Mouse (Mus musculus) R1 (cell line): ENCODE data around the gene Zfp940.

ENCODE experiments used
- DNase-seq: peaks from one replicate; pipeline ENCODE4 v3.0.0-alpha.2; 2018; ENCODE audit warnings: low read depth, low spot score

The Zfp940 gene

GRCm38 (mm10) chr7:29853219-29853842, at the start of gene Zfp940:
Zfp940 (minus strand) TSS chr7:29853669.
- peak; percentile 90 for DNase-seq

DNA sequence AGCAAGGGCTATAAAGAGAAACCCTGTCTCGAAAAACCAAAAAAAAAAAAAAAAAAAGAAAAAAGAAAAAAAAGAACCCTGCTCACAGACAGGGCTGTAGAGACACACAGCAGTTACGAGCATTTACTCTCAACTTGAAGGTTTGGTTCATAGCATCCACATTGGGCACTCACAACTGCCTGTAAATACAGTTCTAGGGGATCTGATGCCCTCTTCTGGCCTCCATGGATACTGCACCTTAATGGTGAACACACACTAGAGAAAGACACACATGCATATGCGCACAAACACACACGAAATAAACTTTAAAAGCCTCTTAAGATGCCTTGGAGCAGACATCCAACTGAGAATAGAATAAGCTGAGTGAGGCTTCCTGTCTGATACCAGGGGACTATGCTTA, 44.9 kb upstream of the Zfp940 start:
- peak; percentile 73 for DNase-seq

DNA sequence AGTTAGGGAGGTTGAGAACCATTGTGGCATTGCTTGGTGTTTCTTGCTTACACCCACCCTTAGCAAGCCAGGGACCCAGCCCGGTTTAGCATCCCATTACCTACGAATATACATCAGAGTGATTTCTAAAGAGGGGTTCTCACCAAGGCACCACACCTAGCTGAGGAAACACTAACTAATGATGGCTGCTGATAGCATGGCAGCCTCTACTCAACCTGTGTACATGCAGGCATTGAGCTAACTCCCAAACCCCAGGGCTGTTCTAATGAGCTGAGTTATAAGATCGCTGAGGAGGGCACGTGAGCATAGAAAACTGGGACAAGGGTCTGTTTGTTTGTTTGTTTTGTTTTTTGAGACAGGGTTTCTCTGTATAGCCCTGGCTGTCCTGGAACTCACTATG, 39.3 kb upstream of the Zfp940 start:
- DNase-seq: no peak

GRCm38 (mm10) chr7:29890501-29890900, 37.0 kb upstream of the Zfp940 start:
- no peak for DNase-seq

- DNase-seq: no peak
These were observed 27.4 kb upstream of the Zfp940 start for GRCm38 (mm10) chr7:29880916-29881315.

DNA sequence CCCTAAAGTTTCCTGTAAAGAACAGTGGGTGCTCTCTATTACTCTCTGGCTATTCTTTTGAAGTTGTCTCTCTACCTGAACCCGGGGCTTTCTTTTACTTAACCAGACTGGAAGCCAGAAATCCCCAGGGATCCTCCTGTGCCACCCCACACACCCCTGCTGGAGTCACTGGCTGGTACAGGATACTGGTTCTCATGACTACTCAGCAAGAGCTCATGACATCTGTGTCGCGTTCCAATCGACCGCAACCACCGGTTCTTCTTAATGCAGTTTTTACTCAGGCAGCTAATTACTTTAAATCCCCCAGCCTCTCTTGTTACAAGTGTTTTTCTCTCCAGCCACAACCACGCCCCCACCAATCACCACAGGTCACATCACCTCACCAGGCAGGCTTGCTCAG, 26.6 kb upstream of the Zfp940 start:
- no peak for DNase-seq

GRCm38 (mm10) chr7:29877561-29877960, 24.1 kb upstream of the Zfp940 start:
- peak; percentile 73 for DNase-seq

DNA sequence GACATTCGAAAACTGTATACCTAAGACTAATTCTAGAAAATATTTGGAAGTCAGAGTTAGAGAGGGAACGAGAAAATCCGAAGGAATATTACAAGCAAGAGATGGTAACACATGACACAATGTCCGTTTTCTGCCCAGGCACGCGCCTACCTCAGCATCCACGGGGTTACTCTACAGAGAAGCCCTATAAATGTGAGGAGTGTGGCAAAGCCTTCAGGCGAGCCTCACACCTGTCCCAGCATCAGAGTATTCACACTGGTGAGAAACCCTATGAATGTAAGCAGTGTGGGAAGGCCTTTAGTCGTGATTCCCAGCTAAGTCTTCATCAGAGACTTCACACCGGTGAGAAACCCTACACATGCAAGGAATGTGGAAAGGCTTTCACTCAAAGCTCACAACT, 20.8 kb upstream of the Zfp940 start:
- DNase-seq: no peak

GRCm38 (mm10) chr7:29861660-29862059, 8.2 kb upstream of the Zfp940 start:
- DNase-seq: peak; percentile 80

DNA sequence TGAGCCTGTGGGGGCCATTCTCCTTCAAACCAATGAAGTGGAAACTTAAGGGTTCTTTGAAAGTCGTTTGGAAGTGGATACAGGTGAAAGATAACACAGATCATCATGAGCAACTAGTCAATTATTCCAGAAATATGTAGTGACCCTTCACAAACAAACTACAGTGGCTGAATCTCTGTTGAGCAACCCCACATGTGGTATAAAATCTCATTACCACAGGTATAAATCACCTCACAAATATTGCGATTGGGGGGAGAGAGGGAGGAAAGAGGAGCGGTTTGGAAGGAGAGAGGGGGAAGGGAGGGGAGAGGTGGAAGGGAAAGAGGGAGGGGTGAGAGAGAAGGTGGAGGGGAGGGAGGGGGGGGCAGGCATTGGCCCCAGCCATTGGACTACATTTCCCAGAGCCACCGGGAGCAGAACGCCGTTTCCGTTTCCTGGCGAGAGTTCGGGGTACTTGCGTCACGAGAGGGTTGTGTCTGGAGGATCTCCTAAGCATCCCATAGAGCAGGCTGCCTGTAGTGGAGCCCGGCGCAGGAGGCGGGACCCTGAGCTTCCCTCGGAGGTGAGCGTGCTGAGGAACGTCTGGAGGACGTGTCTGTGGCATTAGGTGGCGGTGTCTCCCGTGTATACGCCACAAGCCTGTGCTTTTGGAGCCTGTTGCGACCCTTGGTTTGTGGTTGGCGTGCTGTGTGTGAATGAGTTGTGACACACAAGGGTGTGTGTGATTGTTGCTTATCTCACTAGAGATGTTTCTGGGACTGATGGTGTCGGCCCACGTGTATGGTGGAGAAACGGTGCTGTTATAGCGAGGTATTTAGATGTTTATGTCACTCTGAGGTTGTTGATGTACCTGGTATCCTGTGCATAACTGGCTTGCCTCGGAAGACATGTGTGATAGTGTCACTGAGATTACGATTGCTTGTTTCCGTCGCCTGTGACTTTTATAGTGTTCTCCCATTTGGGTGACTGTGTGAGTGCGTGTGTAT, 6.4 kb upstream of the Zfp940 start, which contains the start of gene Zfp420:
Gene Zfp420 (plus strand): TSS at position 448 of the 986 bp plus-strand sequence.
- peak; percentile 97 for DNase-seq

DNA sequence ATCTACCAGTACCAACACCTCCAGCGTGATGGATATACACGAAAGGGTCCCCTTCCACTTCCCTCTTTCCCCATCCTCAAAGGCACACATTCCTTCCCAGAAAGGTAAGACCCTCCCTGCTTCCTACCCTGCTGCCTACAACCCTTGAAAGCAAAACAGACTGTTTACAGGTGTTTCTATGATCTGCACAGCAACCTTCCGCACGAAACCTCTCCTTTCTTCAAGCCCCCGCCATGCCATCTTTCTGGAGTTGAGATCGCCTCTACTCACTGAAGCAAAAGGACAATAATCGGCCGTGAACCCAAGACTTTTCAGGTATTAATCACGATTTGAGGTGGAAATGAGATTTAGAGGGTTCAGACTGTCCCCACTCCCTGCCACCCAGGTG, 644 bp downstream of the Zfp940 start:
- no peak for DNase-seq

DNA sequence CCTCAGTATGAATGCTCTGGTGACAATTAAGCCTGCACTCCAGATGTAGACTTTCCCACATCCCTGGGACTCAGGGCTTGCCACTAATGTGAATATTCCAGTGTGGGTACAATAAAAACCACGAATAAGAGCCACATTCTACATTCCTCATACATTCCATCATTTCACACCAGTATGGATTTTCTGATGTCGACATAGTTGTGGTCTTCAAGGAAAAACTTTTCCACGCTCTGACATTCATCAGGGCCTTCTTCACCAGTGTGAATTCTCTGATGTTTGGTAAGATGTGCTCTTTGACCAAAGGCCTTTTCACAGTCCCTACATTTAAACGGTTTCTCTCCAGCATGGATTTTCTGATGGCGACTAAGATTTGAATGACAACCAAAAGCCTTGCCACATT, 8.9 kb downstream of the Zfp940 start:
- no peak for DNase-seq

DNA sequence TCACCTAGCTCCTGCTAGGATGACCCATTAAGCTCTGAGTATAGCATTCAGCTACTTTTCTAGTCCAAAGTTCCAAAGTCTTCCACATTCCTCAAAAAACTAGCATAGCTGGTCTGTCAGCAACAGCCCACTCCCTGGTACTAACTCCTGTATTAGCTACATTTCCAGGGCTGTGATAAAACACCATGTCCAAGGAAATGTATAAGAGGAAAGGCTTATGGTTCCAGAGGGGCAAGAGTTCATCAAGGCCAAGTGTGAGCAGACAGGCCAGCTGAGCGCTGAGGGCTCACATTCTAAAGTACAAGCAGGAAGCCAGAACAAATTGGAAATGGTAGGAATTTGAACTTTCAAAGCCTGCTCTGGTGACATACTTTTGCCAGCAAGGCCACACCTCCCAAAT, 11.4 kb downstream of the Zfp940 start:
- DNase-seq: no peak

- no peak for DNase-seq
These were observed 14.2 kb downstream of the Zfp940 start for GRCm38 (mm10) chr7:29839256-29839655.

- DNase-seq: no peak
These were observed 16.7 kb downstream of the Zfp940 start for GRCm38 (mm10) chr7:29836816-29837215.

DNA sequence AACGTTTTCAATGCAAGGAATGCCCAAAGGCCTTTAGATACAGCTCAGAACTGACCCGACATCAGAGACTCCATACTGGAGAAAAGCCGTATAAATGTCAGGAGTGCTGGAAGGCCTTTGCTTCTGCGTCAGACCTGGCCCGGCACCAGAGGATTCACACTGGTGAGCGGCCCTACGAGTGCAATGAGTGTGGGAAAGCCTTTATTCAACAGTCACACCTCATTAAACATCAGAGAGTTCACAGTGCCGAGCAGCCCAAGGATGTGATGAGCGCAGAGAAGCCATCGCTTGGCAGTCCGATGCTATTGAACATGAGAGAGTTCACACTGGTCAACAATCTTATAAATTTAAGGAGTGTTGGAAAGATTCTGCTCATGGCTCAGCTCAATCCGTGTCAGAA, 23.7 kb downstream of the Zfp940 start:
- DNase-seq: no peak

- DNase-seq: no peak
These were observed 25.5 kb downstream of the Zfp940 start for GRCm38 (mm10) chr7:29828001-29828400.

GRCm38 (mm10) chr7:29818619-29819254, 34.7 kb downstream of the Zfp940 start:
- peak; percentile 88 for DNase-seq

DNA sequence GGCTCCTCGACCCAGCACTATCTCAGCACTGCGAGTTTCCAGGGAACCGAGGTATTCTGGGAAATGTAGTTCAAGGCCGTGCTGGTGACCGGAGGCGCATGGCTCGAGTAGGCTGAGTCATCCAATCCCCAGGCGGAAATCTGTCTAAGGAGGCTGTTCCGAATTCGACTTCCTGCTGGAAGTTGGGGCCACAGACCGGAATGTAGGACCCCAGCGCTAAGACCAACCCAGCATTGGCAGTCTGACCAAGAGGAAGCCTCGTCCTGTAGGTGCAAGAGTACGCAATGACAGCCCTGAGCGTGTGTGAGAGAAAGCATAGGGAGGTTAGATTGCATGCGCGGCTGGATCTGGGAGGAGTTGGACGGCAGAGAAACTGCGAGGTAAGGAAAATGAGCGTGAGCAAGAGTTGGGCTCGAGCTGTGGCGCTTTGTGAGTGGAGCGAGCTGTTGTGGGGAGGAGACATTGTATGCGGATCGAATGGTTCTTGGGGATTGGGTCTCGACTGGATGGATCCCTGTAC, 37.5 kb downstream of the Zfp940 start, which contains the start of gene Zfp790:
Gene Zfp790 (plus strand): TSS at position 205 of the 520 bp plus-strand sequence.
- DNase-seq: peak; percentile 98

- DNase-seq: no peak
These were observed 38.2 kb downstream of the Zfp940 start for GRCm38 (mm10) chr7:29815061-29815784.

GRCm38 (mm10) chr7:29814381-29814780, 39.1 kb downstream of the Zfp940 start:
- no peak for DNase-seq
